Mouse (Mus musculus): Measurements from ENCODE around the gene Hmox1. TPM values are rescaled to one million over a fixed set of nuclear protein-coding genes. Genes with fewer than 3 reads are reported as not detected.
A peak's percentile ranks its signal among the peaks of the same experiment; 100 is the strongest.

The Hmox1 gene
- 11.6 and 14.2 TPM in 2 replicates for polyA plus RNA-seq (2015; fragmentation: Nextera tagmentation; extraction: Ambion mirVana)

GRCm38 (mm10) chr8:75093399-75094156 is at the start of gene Hmox1:
TSS of gene Hmox1 (plus strand) at chr8:75093621.
- Histone ChIP-seq H3K4me2 (peak within 1 kb of the TSS; percentile 88), H3K9me3 (no peaks in the 10 kb centered on the region), H3K4me1 (peaks cover 16% of the 10 kb centered on the region), H3K27ac (peak within 1 kb of the TSS; percentile 53; the same call in 1 of the 2 replicates), H3K9ac (peak within 1 kb of the TSS; percentile 57), H3K27me3 (replicated peaks) (no peaks in the 10 kb centered on the region), H3K4me3 (peak within 1 kb of the TSS; percentile 53), H3K36me3 (replicated peaks) (no peaks in the 10 kb centered on the region)
- under 1% methylated on average over 36 of the region's 36 CpGs for WGBS
- ATAC-seq (replicated peaks): peak; percentile 94

- Histone ChIP-seq H3K4me3 (no peak overlapping the region), H3K27me3 (replicated peaks) (no peaks in the 10 kb centered on the region), H3K4me2 (no peak overlapping the region), H3K9ac (no peak overlapping the region), H3K27ac (no peak overlapping the region), H3K4me1 (no peaks in the 10 kb centered on the region), H3K36me3 (replicated peaks) (no peaks in the 10 kb centered on the region), H3K9me3 (no peaks in the 10 kb centered on the region)
- ATAC-seq (replicated peaks): no peak
- WGBS: 100% methylated on average over 1 of the region's 1 CpGs
Observed at GRCm38 (mm10) chr8:75046303-75046702, 47.1 kb upstream of the Hmox1 start.

DNA sequence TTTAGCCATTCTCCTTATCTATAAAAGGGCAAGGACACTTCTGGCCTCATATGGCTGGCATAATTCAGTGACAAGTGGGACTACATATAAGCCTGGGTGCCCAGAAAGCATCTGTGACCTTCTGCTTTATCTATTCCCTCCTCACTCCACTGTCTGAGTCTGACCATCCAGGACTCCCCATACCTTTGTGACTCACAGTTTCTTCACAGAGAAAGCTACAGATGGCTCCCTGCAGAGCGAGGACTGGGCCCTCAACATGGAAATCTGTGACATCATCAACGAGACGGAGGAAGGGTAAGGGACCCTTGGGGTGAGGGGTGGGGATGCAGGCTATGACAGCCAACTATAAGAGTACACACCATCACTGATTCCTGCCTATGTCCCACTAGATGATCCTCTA is 45.6 kb upstream of the Hmox1 start:
- Histone ChIP-seq H3K36me3 (replicated peaks) (no peaks in the 10 kb centered on the region), H3K27me3 (replicated peaks) (no peaks in the 10 kb centered on the region), H3K9me3 (no peaks in the 10 kb centered on the region), H3K27ac (no peak overlapping the region), H3K4me3 (no peak overlapping the region), H3K4me1 (no peaks in the 10 kb centered on the region), H3K4me2 (no peak overlapping the region), H3K9ac (no peak overlapping the region)
- 86% methylated on average over 3 of the region's 3 CpGs for WGBS
- no peak for ATAC-seq (replicated peaks)

DNA sequence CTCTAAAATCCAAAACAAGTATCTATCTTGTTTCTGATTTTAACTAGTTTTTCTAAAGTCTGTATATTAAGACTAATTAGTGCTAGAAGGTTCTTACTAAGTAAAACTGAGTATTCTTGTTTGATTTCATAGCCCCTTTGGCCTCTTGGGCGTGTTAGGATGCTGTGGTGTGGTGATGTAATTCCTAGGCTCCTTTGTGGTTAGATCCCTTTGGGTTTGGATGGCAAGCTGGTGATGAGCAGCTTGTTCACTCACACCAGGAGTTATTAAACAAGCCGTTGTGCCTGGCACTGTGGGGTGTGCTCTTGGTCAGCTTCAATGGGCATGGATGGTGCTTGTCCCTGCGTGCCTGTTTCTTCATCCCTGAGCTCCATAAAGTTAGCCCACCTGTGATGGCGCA is 40.1 kb upstream of the Hmox1 start:
- Histone ChIP-seq H3K9ac (no peak overlapping the region), H3K27me3 (replicated peaks) (no peaks in the 10 kb centered on the region), H3K9me3 (no peaks in the 10 kb centered on the region), H3K4me2 (no peak overlapping the region), H3K36me3 (replicated peaks) (no peaks in the 10 kb centered on the region), H3K4me1 (no peaks in the 10 kb centered on the region), H3K27ac (no peak overlapping the region), H3K4me3 (no peak overlapping the region)
- ATAC-seq (replicated peaks): no peak
- 94% methylated on average over 4 of the region's 4 CpGs for WGBS

DNA sequence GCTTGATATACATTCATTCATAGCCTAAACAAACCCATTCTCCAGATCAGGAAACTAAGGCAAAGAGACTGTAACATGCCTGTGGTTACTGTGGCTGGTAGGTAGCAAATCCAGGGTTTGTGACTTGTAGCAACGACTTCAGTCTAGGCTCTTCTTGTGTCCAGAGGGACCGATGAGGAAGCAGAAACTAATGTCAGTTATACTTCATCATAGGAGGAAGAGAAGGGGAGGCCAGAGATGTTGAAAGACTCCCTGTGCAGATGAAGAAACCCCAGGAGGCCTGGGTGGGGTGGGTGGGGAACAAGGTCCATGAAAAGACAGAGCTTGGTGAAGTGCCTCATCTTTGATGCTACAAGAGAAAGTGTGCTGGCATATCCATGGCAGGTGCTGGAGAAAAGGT is 37.7 kb upstream of the Hmox1 start:
- H3K36me3 ChIP-seq (replicated peaks): no peaks in the 10 kb centered on the region
- ATAC-seq (replicated peaks): no peak
- no peak overlapping the region for H3K4me3 ChIP-seq
- no peak overlapping the region for H3K9ac ChIP-seq
- H3K27ac ChIP-seq: no peak overlapping the region
- no peaks in the 10 kb centered on the region for H3K27me3 ChIP-seq (replicated peaks)
- no peaks in the 10 kb centered on the region for H3K4me1 ChIP-seq
- no peaks in the 10 kb centered on the region for H3K9me3 ChIP-seq
- H3K4me2 ChIP-seq: no peak overlapping the region
- 98% methylated on average over 2 of the region's 2 CpGs for whole genome bisulfite sequencing

GRCm38 (mm10) chr8:75060022-75060421 is 33.4 kb upstream of the Hmox1 start:
- Histone ChIP-seq H3K9ac (no peak overlapping the region), H3K27me3 (replicated peaks) (no peaks in the 10 kb centered on the region), H3K4me1 (no peaks in the 10 kb centered on the region), H3K4me3 (no peak overlapping the region), H3K9me3 (no peaks in the 10 kb centered on the region), H3K27ac (no peak overlapping the region), H3K36me3 (replicated peaks) (0 out of 2 replicates have a peak, but pooled peaks cover 2% of the 10 kb centered on the region), H3K4me2 (no peak overlapping the region)
- 82% methylated on average over 6 of the region's 6 CpGs for WGBS
- no peak for ATAC-seq (replicated peaks)

DNA sequence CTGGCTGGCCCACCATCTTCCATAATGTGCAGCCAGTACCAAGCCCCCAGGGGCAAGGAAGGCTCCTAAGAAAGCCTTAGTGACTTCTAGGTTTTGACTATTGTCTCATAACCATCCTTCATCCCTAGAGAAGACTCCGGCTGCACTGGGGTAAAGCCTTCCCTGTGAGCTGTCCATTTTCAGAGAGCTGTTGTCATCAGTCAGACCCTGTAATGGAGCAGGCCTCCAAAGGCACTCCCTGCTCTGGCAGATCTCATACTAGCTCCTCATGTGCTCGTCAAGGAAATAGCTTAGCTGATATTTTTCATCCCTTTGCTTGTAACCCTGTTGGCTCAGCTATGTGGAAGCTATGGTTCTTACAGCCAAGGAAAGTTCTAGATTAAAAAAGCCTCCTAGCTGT is 32.6 kb upstream of the Hmox1 start:
- Histone ChIP-seq H3K4me1 (no peaks in the 10 kb centered on the region), H3K36me3 (replicated peaks) (0 out of 2 replicates have a peak, but pooled peaks cover 2% of the 10 kb centered on the region), H3K4me3 (no peak overlapping the region), H3K9ac (no peak overlapping the region), H3K27ac (no peak overlapping the region), H3K27me3 (replicated peaks) (no peaks in the 10 kb centered on the region), H3K4me2 (no peak overlapping the region), H3K9me3 (no peaks in the 10 kb centered on the region)
- no peak for ATAC-seq (replicated peaks)
- WGBS: 94% methylated on average over 2 of the region's 2 CpGs

DNA sequence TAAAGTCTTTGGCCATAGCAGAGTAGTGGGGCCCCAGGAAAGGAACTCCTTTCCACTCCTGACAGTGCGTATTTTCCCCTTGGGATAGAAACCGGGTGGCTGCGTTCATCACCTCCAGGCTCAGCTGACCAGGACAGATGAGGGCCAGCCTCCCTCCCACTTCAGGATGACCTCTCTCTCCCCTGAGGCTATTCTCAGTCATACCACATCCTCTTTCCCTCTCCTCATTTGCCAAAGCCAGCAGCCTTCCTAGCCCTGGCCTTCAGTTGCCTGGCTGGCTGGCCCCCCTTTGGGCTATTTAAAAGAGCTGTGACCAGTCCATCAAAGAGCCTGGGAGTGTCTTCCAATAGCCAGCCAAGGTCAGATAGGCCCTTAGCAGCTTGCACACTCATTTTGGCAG is 30.1 kb upstream of the Hmox1 start:
- Histone ChIP-seq H3K36me3 (replicated peaks) (0 out of 2 replicates have a peak, but pooled peaks cover 2% of the 10 kb centered on the region), H3K4me2 (no peak overlapping the region), H3K27ac (no peak overlapping the region), H3K27me3 (replicated peaks) (no peaks in the 10 kb centered on the region), H3K4me1 (no peaks in the 10 kb centered on the region), H3K9me3 (no peaks in the 10 kb centered on the region), H3K9ac (no peak overlapping the region), H3K4me3 (no peak overlapping the region)
- ATAC-seq (replicated peaks): no peak
- 89% methylated on average over 3 of the region's 3 CpGs for WGBS

DNA sequence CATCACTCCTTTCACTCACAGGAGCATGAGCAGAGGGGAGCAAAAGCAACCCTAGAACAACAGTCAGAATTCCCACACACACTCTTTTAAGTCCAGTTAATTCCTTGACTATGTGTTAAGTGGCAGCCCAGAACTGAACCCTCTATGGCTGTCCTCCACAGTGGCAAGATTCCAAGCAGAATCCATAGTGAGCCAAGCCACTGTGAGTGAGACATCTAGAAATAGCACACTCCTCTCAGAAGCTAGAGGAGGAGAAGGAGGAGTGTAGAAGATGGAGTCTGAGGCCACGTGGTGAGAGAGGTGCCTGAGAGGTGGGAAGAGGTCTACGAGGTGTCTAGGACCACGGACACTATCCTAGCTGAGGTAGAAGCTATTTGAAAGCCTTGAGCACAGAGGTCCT is 28.6 kb upstream of the Hmox1 start:
- Histone ChIP-seq H3K36me3 (replicated peaks) (0 out of 2 replicates have a peak, but pooled peaks cover 2% of the 10 kb centered on the region), H3K27ac (no peak overlapping the region), H3K27me3 (replicated peaks) (no peaks in the 10 kb centered on the region), H3K9me3 (no peaks in the 10 kb centered on the region), H3K4me2 (no peak overlapping the region), H3K4me3 (no peak overlapping the region), H3K4me1 (no peaks in the 10 kb centered on the region), H3K9ac (no peak overlapping the region)
- no peak for ATAC-seq (replicated peaks)
- 82% methylated on average over 3 of the region's 3 CpGs for WGBS

- WGBS: 83% methylated on average over 6 of the region's 6 CpGs
- 0 out of 2 replicates have a peak, but pooled peaks cover 2% of the 10 kb centered on the region for H3K36me3 ChIP-seq (replicated peaks)
- H3K4me1 ChIP-seq: no peaks in the 10 kb centered on the region
- H3K4me2 ChIP-seq: no peak overlapping the region
- no peaks in the 10 kb centered on the region for H3K9me3 ChIP-seq
- no peak overlapping the region for H3K27ac ChIP-seq
- H3K4me3 ChIP-seq: no peak overlapping the region
- no peak for ATAC-seq (replicated peaks)
- H3K27me3 ChIP-seq (replicated peaks): no peaks in the 10 kb centered on the region
- H3K9ac ChIP-seq: no peak overlapping the region
Observed at GRCm38 (mm10) chr8:75067287-75067686, 26.1 kb upstream of the Hmox1 start.

DNA sequence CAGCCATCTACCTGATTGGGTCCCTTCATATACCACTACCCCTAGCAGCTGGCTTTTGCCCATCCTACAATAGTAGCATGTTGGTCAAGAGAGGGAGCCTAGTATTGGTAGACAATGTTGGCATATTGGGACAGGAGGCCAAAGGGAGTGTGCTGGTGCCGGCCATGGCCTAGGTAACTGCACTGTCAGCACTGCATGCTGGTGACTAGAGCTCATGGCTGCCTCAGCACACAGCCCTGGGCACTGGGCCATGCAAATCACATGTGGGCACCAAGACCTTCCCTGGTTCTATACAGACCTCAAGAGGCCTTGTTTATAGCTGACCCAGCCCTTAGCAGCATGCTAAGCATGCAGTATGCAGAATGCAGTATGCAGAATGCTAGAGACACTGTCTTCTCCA is 23.1 kb upstream of the Hmox1 start:
- Histone ChIP-seq H3K4me2 (no peak overlapping the region), H3K36me3 (replicated peaks) (no peaks in the 10 kb centered on the region), H3K4me3 (no peak overlapping the region), H3K4me1 (no peaks in the 10 kb centered on the region), H3K9me3 (no peaks in the 10 kb centered on the region), H3K27me3 (replicated peaks) (no peaks in the 10 kb centered on the region), H3K27ac (no peak overlapping the region), H3K9ac (no peak overlapping the region)
- no peak for ATAC-seq (replicated peaks)
- 81% methylated on average over 1 of the region's 1 CpGs for WGBS

DNA sequence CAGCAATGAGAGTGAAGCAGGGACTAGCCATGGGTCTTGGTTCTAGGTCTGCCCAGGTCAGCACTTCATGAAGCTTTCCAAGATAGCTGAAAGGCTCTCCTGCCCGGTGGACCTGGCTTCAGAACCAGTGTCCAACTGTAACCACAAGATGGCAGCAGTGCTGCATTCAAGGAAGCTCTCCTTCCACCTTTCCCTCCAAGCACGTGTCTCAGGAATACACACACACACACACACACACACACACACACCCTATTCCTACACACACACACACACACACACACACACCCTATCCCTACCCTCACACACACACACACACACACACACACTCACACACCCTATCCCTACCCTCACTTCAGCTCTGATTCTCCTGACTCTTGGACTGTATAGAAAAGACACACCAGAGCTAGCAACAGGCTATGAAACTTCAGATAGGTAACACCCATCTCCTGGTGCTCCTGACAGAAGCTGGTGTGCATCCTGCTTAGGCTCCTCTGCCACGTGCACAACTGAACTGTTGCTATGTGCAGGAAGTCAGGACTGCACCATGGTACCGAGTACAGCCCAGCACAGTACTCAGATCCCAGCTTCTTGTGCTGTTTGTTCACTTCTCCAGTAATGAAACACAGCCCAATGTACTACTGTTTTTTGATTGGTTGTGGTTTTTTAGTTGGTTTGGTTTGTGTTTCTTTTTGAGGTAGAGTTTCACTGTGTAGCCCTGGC is 21.6 kb upstream of the Hmox1 start:
- H3K36me3 ChIP-seq (replicated peaks): no peaks in the 10 kb centered on the region
- H3K4me3 ChIP-seq: no peak overlapping the region
- peak; percentile 90 for ATAC-seq (replicated peaks)
- no peak overlapping the region for H3K4me2 ChIP-seq
- no peaks in the 10 kb centered on the region for H3K9me3 ChIP-seq
- no peaks in the 10 kb centered on the region for H3K27me3 ChIP-seq (replicated peaks)
- WGBS: 23% methylated on average over 4 of the region's 4 CpGs
- H3K27ac ChIP-seq: no peak overlapping the region
- H3K9ac ChIP-seq: no peak overlapping the region
- no peaks in the 10 kb centered on the region for H3K4me1 ChIP-seq
